Mouse (Mus musculus) cerebellum, adult 11-12 months (tissue): ENCODE data around the gene 4931409K22Rik.

ENCODE experiments used
- DNase-seq: peaks from one replicate; pipeline ENCODE4 v3.0.0; 2022

Gene 4931409K22Rik

DNA sequence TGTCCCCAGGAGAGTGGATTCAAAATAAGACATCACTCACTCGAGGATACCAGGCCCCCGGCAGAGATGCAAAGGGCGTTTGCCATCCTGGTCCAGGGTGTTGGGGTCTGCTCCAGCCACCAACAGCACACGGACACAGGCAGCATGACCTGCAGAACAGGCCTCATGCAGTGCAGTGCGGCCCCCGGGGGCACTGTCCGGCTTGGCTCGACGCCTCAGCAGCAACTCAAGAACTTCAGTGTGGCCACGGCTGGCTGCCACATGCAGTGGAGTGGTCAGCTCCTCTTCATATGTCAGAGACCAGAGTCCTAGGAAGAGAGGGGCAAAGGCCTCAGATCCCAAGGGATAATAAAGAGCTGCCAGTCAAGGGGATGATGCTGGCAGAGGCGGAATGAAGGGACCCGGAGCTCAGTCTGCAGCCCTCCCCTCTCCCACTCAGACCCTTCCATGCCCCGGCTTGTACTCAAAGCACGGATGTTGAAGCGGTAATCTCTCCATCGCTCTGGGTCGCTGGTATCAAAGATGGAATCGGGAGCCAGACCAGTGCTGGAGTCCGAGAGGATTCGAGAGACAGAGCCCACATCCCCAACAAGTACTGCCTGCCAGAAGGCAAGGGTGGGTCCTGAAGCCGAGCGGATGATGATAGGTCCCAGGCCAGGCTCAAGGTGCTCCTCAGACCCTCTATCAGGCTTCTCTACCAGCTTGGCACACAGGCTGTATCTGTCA is 16.9 kb downstream of the 4931409K22Rik start:
- DNase-seq = no peak

- no peak for DNase-seq
Observed at GRCm38 (mm10) chr5:24537618-24538017, 19.0 kb downstream of the 4931409K22Rik start.

GRCm38 (mm10) chr5:24536511-24536910 is 20.1 kb downstream of the 4931409K22Rik start:
- no peak for DNase-seq

- no peak for DNase-seq
Observed at GRCm38 (mm10) chr5:24535731-24536130, 20.9 kb downstream of the 4931409K22Rik start.

DNA sequence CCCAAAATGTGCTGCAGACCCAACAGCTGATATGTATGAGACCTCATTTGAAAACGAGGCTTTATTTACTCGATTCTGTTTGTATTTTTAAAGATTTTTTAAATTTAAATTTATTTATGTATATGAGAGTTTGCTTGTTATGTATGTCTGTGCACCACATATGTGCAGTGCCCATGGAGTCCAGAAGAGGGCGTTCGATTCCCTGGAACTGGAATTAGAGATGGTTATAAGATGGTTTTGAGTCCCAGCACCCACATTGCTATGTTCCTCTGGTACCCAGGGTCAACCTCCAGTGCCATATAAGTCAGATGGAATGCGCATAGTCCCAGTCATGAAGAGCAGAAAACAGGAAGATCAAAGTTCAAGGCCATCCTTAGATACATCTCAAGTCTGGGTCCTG is 22.3 kb downstream of the 4931409K22Rik start:
- DNase-seq = no peak

GRCm38 (mm10) chr5:24533391-24533790 is 23.2 kb downstream of the 4931409K22Rik start:
- DNase-seq = no peak

- DNase-seq = peak; percentile 86
Observed at GRCm38 (mm10) chr5:24530042-24530689, 26.4 kb downstream of the 4931409K22Rik start.

DNA sequence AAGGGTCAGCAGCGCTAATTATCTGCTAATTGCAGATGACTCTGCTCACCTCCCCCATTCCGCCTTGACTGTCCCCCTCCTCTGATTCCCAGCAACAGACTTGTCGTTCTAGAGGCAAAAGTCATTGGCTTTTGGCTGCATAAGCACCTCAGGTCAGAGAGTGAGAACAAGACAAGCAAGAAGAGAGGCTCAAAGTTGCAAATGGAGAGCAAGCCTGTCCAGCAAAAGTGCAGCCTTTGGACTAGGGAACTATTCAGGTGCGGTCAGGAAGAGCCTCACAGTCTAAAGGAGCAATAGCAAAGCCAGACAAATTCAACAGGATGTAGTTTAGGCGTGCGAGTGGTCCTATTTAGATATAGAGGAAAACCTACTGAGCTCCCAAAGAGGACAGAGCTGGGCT is 28.8 kb downstream of the 4931409K22Rik start:
- DNase-seq = no peak

- no peak for DNase-seq
Observed at GRCm38 (mm10) chr5:24526889-24527230, 29.7 kb downstream of the 4931409K22Rik start, which contains the start of gene Gbx1. Gene Gbx1 (minus strand): TSS chr5:24527202.

DNA sequence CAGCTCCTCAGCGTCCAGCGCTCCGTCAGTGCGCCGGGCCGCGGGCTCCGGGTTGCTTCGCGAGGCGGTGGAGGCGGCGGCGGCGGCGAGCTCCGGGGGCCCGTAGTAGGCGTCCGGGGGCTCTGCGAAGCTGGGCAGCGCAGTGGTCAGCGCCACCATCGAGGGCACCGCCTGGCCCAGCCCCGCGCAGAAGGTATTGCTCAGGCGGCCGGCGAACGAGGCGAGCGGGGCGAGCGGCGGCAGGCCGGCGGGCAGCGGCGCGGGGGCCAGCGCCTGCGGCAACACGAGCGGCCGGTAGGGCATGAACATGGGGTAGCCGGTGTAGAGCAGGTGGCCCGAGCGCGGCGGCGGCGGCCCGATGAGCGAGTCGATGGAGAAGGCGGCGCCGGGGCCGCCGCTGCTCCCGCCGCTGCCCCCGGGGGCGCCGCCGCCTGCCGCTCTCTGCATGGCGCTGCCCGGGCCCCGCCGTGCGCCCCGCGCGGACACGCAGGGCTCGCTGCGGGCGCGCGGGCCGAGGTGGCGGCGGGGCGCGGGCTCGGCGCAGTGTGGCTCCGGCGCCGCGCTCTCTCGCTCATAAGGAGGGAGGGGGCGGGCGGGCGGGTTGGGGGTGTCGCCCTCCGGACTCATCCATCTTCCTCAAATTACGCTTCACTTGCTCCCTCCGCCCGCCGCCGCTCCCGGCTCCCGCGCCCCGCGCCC is 30.3 kb downstream of the 4931409K22Rik start:
- DNase-seq = no peak

GRCm38 (mm10) chr5:24525360-24526189 is 31.0 kb downstream of the 4931409K22Rik start:
- no peak for DNase-seq

- DNase-seq = no peak
Observed at GRCm38 (mm10) chr5:24524522-24524921, 32.1 kb downstream of the 4931409K22Rik start.

DNA sequence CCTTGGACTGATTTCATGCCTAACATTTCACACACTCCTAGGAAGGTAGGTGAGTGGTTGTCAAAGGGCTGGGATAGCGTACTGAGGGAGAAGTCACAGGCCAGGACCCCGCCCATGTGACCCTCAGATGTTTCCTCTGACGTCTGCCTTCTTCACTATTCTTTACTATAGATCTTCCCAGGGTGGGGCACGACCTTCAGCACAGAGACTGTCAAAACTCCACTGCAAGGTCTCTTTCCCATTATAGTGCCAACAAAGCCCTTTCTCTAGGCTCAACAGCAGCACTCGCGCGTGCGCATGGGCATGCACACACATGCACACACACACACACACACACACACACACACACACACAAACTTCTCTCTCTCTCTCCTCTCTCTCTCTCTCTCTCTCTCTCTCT is 32.8 kb downstream of the 4931409K22Rik start:
- no peak for DNase-seq

GRCm38 (mm10) chr5:24521366-24521765 is 35.2 kb downstream of the 4931409K22Rik start:
- no peak for DNase-seq

DNA sequence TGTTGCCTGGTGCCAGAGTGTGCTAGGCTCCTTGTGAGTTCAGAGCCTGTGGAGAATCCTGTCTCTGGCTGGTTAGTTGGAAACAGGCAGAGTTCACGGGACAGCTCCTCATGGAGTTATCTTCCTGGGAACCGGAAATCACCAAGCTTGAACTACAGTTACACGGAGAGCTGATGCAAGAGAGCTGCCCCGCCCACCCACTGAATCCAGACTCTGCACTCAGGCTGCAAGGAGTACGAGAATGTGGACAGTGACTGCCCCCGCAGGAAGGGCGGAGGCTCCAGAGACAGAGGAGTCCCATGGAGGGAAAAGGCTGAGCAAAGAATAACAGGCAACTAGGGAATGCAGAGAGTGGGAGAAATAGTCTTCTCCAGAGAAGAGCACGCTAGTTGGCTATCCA is 44.3 kb downstream of the 4931409K22Rik start:
- DNase-seq = no peak

DNA sequence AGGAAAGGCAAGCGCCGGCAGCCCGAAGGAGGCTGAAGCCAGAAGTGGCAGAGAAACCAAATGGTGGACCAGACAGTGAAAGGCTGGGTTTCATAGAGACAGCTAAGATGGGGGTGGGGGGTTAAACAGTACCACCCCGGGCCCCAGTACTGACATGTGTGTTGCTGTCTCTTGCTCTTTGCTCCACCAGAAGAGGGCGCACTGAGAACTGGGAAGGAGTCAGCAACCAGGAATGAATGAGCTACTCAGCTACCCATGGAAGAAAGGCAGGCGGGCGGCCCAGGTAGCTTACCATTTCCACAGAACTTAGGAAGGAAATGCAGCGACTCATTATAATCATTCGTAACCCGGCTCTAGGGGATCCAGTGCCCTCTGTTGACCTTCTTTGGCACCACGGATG is 46.0 kb downstream of the 4931409K22Rik start:
- no peak for DNase-seq

- DNase-seq = no peak
Observed at GRCm38 (mm10) chr5:24508406-24508805, 48.2 kb downstream of the 4931409K22Rik start.

- no peak for DNase-seq
Observed at GRCm38 (mm10) chr5:24505513-24505912, 51.1 kb downstream of the 4931409K22Rik start.

GRCm38 (mm10) chr5:24502786-24503185 is 53.8 kb downstream of the 4931409K22Rik start:
- DNase-seq = no peak

GRCm38 (mm10) chr5:24500851-24501250 is 55.8 kb downstream of the 4931409K22Rik start:
- DNase-seq = no peak

- DNase-seq = no peak
Observed at GRCm38 (mm10) chr5:24499113-24499512, 57.5 kb downstream of the 4931409K22Rik start.

DNA sequence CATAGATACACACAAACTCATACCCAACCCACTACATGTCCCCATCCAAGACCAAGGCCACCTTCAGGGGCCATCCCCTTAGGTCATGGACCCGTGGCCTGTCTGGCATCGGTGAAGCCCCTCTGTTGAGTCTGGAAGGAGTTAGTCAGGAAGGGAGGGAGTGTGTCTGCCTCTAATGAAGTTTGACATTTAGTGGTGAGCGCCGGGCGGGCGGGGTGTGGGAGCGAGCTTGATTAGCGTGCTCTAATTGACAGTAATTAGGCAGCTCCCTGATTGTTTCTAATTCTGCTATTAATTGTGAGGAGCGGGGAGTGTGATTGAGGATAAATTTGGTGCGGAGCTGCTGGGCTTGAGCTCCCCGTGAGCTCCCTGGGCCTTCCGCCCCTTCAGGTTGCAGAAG is 59.1 kb downstream of the 4931409K22Rik start:
- no peak for DNase-seq

DNA sequence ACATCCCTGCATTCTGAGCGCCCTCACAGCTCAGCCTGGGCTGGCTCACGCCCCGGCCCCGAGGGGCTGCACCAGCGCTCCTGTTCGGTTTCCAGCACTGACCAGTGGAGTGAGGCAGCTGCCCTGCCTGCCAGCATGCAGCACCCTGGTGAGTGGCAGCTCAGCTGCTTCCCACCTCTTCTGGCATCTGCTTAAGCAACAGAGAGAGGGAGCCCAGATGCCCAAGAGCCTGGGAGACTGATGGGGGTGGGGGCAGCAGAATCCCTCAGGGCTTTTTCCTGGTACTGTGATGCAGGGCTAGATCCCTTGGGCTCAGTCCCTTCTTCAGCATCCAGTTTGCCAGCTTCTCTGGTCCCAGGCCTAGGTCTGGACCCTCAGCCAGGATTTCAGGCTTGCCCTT is 59.9 kb downstream of the 4931409K22Rik start:
- DNase-seq = peak; percentile 10
